ENCODE assay signal across 23 mouse cellular contexts in the genomic region with DNA sequence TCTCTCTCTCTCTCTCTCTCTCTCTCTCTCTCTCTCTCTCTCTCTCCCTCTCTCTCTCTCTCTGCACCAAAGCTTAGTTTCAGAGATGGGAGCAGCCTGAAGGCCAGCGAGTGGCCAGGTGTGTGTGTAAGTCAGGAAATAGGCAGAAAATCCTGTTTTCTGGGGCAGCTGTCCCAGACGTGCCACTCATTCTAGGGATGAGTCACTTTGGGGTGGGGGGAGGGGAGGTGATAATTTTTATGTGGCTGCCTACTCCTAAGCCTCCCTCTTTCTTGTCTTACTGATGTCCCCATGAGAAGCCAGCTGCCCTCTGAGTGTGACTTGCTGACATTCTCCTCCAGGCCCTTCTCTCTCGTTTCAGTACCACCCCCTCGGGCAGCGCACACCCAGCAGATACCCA. TPM values are rescaled to one million over a fixed set of nuclear protein-coding genes. Genes with fewer than 3 reads are reported as not detected.
DNase-seq lines count a peak whose midpoint lies in the region; ATAC-seq and TF ChIP-seq lines count a peak whose summit lies in the region.
"Had no signal": no experiment of that assay in that cellular context is flagged by ENCODE, and none has a peak within 500 bp of the region (broad histone marks: within the 10 kb centered on the region; RNA-seq: fewer than 3 reads in every experiment).

No protein-coding gene starts in this region.

- H3K79me3 ChIP-seq in C2C12 (ENCODE audit: low read depth) = no peaks in the 10 kb centered on the region

- H3K27me3 ChIP-seq in C2C12 (ENCODE audit: control insufficient read depth, insufficient read depth, insufficient read length) = peaks cover under 1% of the 10 kb centered on the region
- H3K27me3 ChIP-seq in myocyte (ENCODE audit: control insufficient read depth, insufficient read depth, insufficient read length) = no peaks in the 10 kb centered on the region
- H3K27me3 ChIP-seq: hindbrain, embryonic 15.5 days had no signal

- H3K4me3 ChIP-seq in C2C12 (ENCODE audit: insufficient read depth, poor library complexity, severe bottlenecking) (no peak overlapping the region), myocyte (no peak overlapping the region)
- H3K4me3 ChIP-seq: forebrain, embryonic 10.5 days; forebrain, embryonic 13.5 days; heart, embryonic 12.5 days; heart, embryonic 15.5 days; hindbrain, embryonic 12.5 days; hindbrain, embryonic 15.5 days had no signal

- peak; percentile 67 for DNase-seq in 3T3-L1 (ENCODE audit: low read depth, low spot score)
- DNase-seq in Muller cell, postnatal 12 days (ENCODE audit: inconsistent ontology term) = peak; percentile 62
- no peak for DNase-seq in yolk sac, embryonic 10.5 days (ENCODE audit: low spot score)
- DNase-seq: adrenal gland, adult 2 months; adrenal gland, postnatal 14 days; cerebellum, adult 11-12 months; cerebellum, adult 8-10 months; cerebellum, postnatal 10 days; cerebellum, postnatal 36 days; gastrocnemius, postnatal 25 days; heart, adult 18-20 months; heart, postnatal 14 days had no signal

- no peak for TF ChIP-seq CTCF in C2C12 (IDR thresholded peaks at IDR 0.05; ENCODE audit: control insufficient read depth, insufficient read depth, insufficient read length)

- H3K36me3 ChIP-seq in C2C12 (ENCODE audit: control insufficient read depth, insufficient read depth) = no peaks in the 10 kb centered on the region
- H3K36me3 ChIP-seq in myocyte (ENCODE audit: control insufficient read depth, insufficient read depth) = no peaks in the 10 kb centered on the region
- H3K36me3 ChIP-seq: forebrain, embryonic 10.5 days; heart, embryonic 12.5 days; heart, embryonic 15.5 days; hindbrain, embryonic 12.5 days; hindbrain, embryonic 15.5 days had no signal

- TF ChIP-seq POLR2A in myocyte (IDR thresholded peaks at IDR 0.05; ENCODE audit: insufficient read length, low read depth) = no peak

- no peak for ATAC-seq in megakaryocyte progenitor cell, adult 5-6 weeks (replicated peaks; ENCODE audit: poor library complexity)
- ATAC-seq: forebrain, embryonic 13.5 days; forebrain, embryonic 16.5 days; intestine, postnatal 0 days had no signal

- H3K79me2 ChIP-seq in C2C12 (ENCODE audit: control insufficient read depth, insufficient read depth) = no peaks in the 10 kb centered on the region
- H3K79me2 ChIP-seq in myocyte (ENCODE audit: control insufficient read depth, insufficient read depth) = no peaks in the 10 kb centered on the region

- no peak overlapping the region for H3K4me2 ChIP-seq in myocyte (ENCODE audit: low read depth)
- H3K4me2 ChIP-seq: forebrain, embryonic 13.5 days; heart, embryonic 12.5 days; heart, embryonic 15.5 days; hindbrain, embryonic 12.5 days; hindbrain, embryonic 15.5 days had no signal

- H3ac ChIP-seq in C2C12 (ENCODE audit: control insufficient read depth, insufficient read length, low read depth) = no peak overlapping the region
- no peak overlapping the region for H3ac ChIP-seq in myocyte (ENCODE audit: control insufficient read depth, insufficient read length)

TF ChIP-seq in C2C12, 6 proteins besides CTCF, POLR2A, EP300 and RAD21:
- no peak for TF ChIP-seq MAX (IDR thresholded peaks at IDR 0.05)
- no peak for TF ChIP-seq MYOG (IDR thresholded peaks at IDR 0.05; ENCODE audit: control insufficient read depth, extremely low read depth, insufficient read length)
- TF ChIP-seq USF1 (IDR thresholded peaks at IDR 0.05; ENCODE audit: low read depth) = no peak
- peak; percentile 29 for TF ChIP-seq FOSL1 (IDR thresholded peaks at IDR 0.05; ENCODE audit: insufficient read depth, low read length, poor library complexity, severe bottlenecking)
- peak; percentile 73 for TF ChIP-seq MYOD1 (IDR thresholded peaks at IDR 0.05; ENCODE audit: control insufficient read depth, insufficient read length, low read depth)
- TF ChIP-seq CEBPB (IDR thresholded peaks at IDR 0.05; ENCODE audit: low read depth) = no peak

TF ChIP-seq in myocyte, 11 proteins besides CTCF, POLR2A, EP300 and RAD21:
- TF ChIP-seq MYOG (IDR thresholded peaks at IDR 0.05; ENCODE audit: control insufficient read depth in 1 of 3, insufficient read depth in 1 of 3, insufficient read length in 2 of 3, low read depth in 2 of 3) = peak in 1 of 3 experiments; percentile 21
- TF ChIP-seq MAX (IDR thresholded peaks at IDR 0.05; ENCODE audit: low read depth) = no peak
- peak in 2 of 3 experiments; percentile 31 to 69 for TF ChIP-seq MYOD1 (IDR thresholded peaks at IDR 0.05; ENCODE audit: control insufficient read depth in 1 of 3, insufficient read length in 2 of 3, low read depth in 2 of 3)
- no peak for TF ChIP-seq SRF (IDR thresholded peaks at IDR 0.05; ENCODE audit: control insufficient read depth, insufficient read length, low read depth)
TF ChIP-seq in myocyte: peak in this region for 2.

RNA-seq across cellular contexts. Expression of gene Crispld2, which starts 6.1 kb away (rescaled TPM):
- polyA plus RNA-seq in C2C12 (2012; fragmentation: generic; extraction: Trizol) (0.13 TPM), myocyte (2012; fragmentation: generic; extraction: Trizol) (0.07 TPM)
- 0.49 and 0.54 TPM in 2 replicates for total RNA-seq in megakaryocyte progenitor cell, adult 5-6 weeks (2015)
- total RNA-seq in megakaryocyte progenitor cell, adult 5-6 weeks (2017) = 0.51 and 0.92 TPM in 2 replicates
